Mouse (Mus musculus) lung, adult 2 months (tissue): Measurements from ENCODE around the gene Zfp282. TPM values are rescaled to one million over a fixed set of nuclear protein-coding genes. Genes with fewer than 3 reads are reported as not detected.

Source experiments
- DNase-seq: peaks from one replicate; pipeline ENCODE4 v3.0.0; 2022
- H3K4me1 ChIP-seq: fragments of 200-500 bp; 2 replicates; pipeline ENCODE4 v1.6.1; 2011; ENCODE audit warnings: low read length; ENCODE audit not compliant: control insufficient read depth, insufficient read depth
- H3K4me3 ChIP-seq: fragments of 200-500 bp; replicated peaks from 2 replicates; pipeline ENCODE3; 2011; ENCODE audit warnings: low read depth, mild to moderate bottlenecking, control low read depth, low read length; ENCODE audit errors: extremely low read depth
- CTCF ChIP-seq: fragments of 200-500 bp; IDR thresholded peaks from 2 replicates; pipeline ENCODE4 v1.5.1; 2011; ENCODE audit warnings: mild to moderate bottlenecking, low read length, control low read depth; ENCODE audit not compliant: insufficient read depth
- POLR2A ChIP-seq: fragments of 200-500 bp; IDR thresholded peaks from 2 replicates; pipeline ENCODE4 v1.6.1; 2011; ENCODE audit warnings: low read depth, mild to moderate bottlenecking, control low read depth, low read length, borderline replicate concordance; ENCODE audit errors: extremely low read depth
- WGBS: fragments of 180-500 bp; shearing (Covaris S2); methylation state at CpG from one replicate; pipeline ENCODE4 v1.1.7; 2018; 5-methylcytosine and 5-hydroxymethylcytosine counted together
- polyA plus RNA-seq: library from polyadenylated mRNA; depleted of rRNA; stranded (reverse); fragments of >200 nt; gene quantifications from 2 replicates; pipeline ENCODE4 v1.2.3, GENCODE M21; 2012; rRNA removed

Gene Zfp282
- 7.6 and 8.1 TPM in 2 replicates for polyA plus RNA-seq

GRCm38 (mm10) chr6:47877058-47877457, at the start of gene Zfp282:
Gene Zfp282, plus strand, starts transcription at chr6:47877204.
- Histone ChIP-seq H3K4me1 (peaks cover 13% of the 10 kb centered on the region; the same call in 1 of the 2 replicates), H3K4me3 (peak within 1 kb of the TSS; percentile 94)
- DNase-seq = no peak
- no peak for TF ChIP-seq POLR2A
- TF ChIP-seq CTCF = no peak
- WGBS = 4% methylated on average over 9 of the region's 9 CpGs

- TF ChIP-seq POLR2A = no peak
- no peak for TF ChIP-seq CTCF
- Histone ChIP-seq H3K4me1 (no peaks in the 10 kb centered on the region; the same call in 1 of the 2 replicates), H3K4me3 (no peak overlapping the region)
- WGBS = 92% methylated on average over 4 of the region's 4 CpGs
- DNase-seq = no peak
Observed at GRCm38 (mm10) chr6:47827462-47827861, 49.5 kb upstream of the Zfp282 start.

- H3K4me3 ChIP-seq = no peak overlapping the region
- H3K4me1 ChIP-seq = no peaks in the 10 kb centered on the region; the same call in 1 of the 2 replicates
- TF ChIP-seq POLR2A (no peak), CTCF (no peak)
- WGBS = 31% methylated on average over 1 of the region's 1 CpGs
- no peak for DNase-seq
Observed at GRCm38 (mm10) chr6:47828950-47829349, 48.1 kb upstream of the Zfp282 start.

- TF ChIP-seq CTCF = peak; percentile 80
- no peak for TF ChIP-seq POLR2A
- no peaks in the 10 kb centered on the region; the same call in 1 of the 2 replicates for H3K4me1 ChIP-seq
- peak; percentile 89 for DNase-seq
- 2% methylated on average over 63 of the region's 64 CpGs for WGBS
- peak within 1 kb of the TSS; percentile 83 for H3K4me3 ChIP-seq
Observed at GRCm38 (mm10) chr6:47830104-47831078, 46.6 kb upstream of the Zfp282 start, which contains the start of gene Zfp786. Gene Zfp786, minus strand, starts transcription at chr6:47830867.

GRCm38 (mm10) chr6:47832220-47832619, 44.8 kb upstream of the Zfp282 start:
- 84% methylated on average over 1 of the region's 1 CpGs for WGBS
- Histone ChIP-seq H3K4me1 (peaks cover 2% of the 10 kb centered on the region; the same call in 1 of the 2 replicates), H3K4me3 (no peak overlapping the region)
- DNase-seq = no peak
- no peak for TF ChIP-seq CTCF
- TF ChIP-seq POLR2A = no peak

DNA sequence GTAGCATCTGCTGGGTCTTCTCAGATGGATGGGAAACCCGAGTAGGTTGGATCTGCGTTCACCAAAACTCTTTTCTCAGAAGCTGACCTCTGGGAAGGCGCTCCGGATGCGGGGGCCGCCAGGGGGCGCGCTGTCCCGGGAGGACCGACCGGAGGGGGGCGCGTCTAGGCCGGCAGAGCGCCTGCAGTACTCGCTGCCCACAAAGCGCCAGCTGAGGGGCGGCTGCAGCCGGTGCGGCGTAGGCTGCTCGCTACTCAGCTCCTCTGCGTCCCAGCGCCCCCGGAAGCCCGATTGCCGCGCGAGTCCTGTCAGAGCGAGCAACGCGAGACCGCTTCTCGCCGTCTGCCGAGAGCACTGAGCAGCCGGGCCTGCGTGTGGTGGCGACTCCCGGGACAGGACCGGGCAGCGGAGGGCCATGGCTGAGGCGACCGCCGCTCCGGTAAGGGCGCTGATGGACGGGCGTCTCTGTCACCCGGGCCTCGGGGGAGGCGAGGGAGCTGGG, 41.5 kb upstream of the Zfp282 start, which contains the start of gene Zfp398:
Zfp398 (plus strand) TSS at position 180 of the 502 bp plus-strand sequence.
- peak; percentile 94 for DNase-seq
- Histone ChIP-seq H3K4me1 (peaks cover 5% of the 10 kb centered on the region), H3K4me3 (peak within 1 kb of the TSS; percentile 81)
- under 1% methylated on average over 52 of the region's 52 CpGs for WGBS
- peak; percentile 46; the same call in 1 of the 2 replicates for TF ChIP-seq CTCF
- peak; percentile 61; the same call in 1 of the 2 replicates for TF ChIP-seq POLR2A

- peak; percentile 68 for DNase-seq
- no peak for TF ChIP-seq CTCF
- TF ChIP-seq POLR2A = no peak
- Histone ChIP-seq H3K4me1 (peaks cover 5% of the 10 kb centered on the region), H3K4me3 (peak overlapping the region; percentile 81)
- under 1% methylated on average over 49 of the region's 49 CpGs for WGBS
Observed at GRCm38 (mm10) chr6:47835984-47836521, 41.0 kb upstream of the Zfp282 start.

- 35% methylated on average over 2 of the region's 2 CpGs for WGBS
- peaks cover 5% of the 10 kb centered on the region for H3K4me1 ChIP-seq
- no peak for DNase-seq
- TF ChIP-seq POLR2A = no peak
- TF ChIP-seq CTCF = no peak
- H3K4me3 ChIP-seq = no peak overlapping the region
Observed at GRCm38 (mm10) chr6:47837630-47838029, 39.4 kb upstream of the Zfp282 start.

- Histone ChIP-seq H3K4me3 (no peak overlapping the region), H3K4me1 (peaks cover 5% of the 10 kb centered on the region)
- 95% methylated on average over 1 of the region's 1 CpGs for WGBS
- TF ChIP-seq CTCF = no peak
- TF ChIP-seq POLR2A = no peak
- DNase-seq = no peak
Observed at GRCm38 (mm10) chr6:47841077-47841476, 35.9 kb upstream of the Zfp282 start.
